Mouse (Mus musculus): Measurements from ENCODE around the gene Sema3e.

Gene Sema3e

GRCm38 (mm10) chr5:14025205-14026124 is at the start of gene Sema3e:
TSS of gene Sema3e (plus strand) at chr5:14025276.
- peak; percentile 25 for DNase-seq (ENCODE audit: low spot score)

- no peak for DNase-seq (ENCODE audit: low spot score)
Observed at GRCm38 (mm10) chr5:13977576-13977975, 47.5 kb upstream of the Sema3e start.

GRCm38 (mm10) chr5:13979156-13979555 is 45.9 kb upstream of the Sema3e start:
- no peak for DNase-seq (ENCODE audit: low spot score)

DNA sequence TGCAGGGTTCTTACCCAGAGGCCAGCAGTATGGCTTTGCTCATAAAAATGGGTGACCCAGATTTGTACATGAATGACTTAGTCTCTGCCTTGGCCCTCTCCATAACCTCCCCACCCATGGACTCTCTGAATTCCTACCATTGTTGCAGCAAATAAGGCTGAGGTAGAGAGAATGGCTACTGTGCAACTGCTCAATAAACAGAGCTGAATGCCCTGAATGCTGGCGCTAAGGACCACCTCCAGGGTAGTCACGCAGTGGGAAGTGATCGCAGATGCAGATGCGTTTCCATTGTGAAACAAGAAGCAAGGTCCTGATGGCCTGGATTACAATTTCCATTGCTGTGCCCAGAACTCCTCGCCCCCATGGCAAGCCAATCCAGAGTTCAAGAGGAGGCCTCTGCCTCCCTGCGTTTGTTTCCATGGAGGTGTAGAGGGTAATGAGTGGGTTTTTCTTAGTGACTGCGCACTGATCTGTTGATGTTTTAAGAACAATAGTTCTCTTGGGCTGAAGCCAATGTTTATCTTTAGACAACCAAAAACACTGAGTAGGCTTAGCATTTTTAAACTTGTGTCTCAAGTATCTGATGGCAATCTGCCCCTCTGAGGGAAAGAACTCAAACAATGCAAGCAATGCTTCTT is 42.5 kb upstream of the Sema3e start:
- DNase-seq (ENCODE audit: low spot score), result no peak

DNA sequence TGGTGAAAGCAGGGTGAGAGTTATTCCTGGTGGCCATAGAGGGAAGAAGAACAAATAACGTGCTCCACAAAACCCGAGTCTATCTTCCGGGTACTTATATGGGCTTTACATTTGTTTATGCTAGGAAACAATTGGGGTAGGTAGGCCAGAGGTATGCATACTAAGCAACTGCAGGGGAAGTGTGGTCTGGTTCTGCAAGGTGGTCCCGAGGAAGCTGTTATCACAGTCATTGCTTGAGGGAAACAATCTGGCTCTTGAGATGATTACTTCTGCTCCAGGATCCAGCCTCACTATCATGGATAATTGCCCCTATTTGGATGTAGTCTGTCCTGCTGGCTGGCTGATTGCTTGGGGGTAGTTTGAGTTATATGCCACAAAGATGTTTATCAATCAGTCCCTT is 41.5 kb upstream of the Sema3e start:
- no peak for DNase-seq (ENCODE audit: low spot score)

DNA sequence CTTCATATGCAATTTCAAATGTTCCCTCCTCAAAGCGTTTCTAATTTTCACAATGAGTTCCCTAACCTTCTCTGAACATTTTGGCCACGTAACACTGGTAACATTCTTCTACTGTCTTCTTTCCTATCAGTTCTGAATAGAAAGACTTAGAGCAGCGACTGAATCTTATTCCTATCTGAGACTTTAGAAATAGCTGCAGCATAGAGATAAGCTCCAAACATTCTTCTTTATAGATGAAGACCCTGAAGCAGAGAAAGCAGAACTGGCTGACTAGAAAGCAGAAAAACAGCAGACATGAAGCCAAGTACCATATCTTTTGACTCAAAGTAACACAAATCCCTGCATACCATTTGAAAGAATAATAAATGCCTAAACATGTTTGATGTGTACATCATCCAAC is 39.4 kb upstream of the Sema3e start:
- no peak for DNase-seq (ENCODE audit: low spot score)

DNA sequence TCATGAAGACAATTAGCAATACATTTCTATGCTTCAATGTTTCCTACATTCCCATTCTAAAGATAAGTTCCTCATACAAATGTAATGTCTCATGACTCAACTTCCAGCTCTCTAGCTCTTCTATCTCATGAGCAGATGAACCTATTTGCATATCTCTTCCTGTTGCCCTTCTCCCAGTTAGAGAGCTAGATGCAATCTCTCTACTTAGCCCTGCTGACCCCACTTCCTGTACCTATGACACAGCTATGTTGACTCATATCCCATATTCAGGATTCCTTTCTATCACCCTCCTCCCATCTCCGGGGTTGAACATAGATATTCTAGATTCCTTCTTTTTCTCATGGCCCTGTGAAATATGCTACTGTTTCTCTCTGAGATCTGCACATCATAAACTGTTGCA is 38.0 kb upstream of the Sema3e start:
- DNase-seq (ENCODE audit: low spot score), result no peak

- DNase-seq (ENCODE audit: low spot score), result no peak
Observed at GRCm38 (mm10) chr5:13988023-13988422, 37.1 kb upstream of the Sema3e start.

DNA sequence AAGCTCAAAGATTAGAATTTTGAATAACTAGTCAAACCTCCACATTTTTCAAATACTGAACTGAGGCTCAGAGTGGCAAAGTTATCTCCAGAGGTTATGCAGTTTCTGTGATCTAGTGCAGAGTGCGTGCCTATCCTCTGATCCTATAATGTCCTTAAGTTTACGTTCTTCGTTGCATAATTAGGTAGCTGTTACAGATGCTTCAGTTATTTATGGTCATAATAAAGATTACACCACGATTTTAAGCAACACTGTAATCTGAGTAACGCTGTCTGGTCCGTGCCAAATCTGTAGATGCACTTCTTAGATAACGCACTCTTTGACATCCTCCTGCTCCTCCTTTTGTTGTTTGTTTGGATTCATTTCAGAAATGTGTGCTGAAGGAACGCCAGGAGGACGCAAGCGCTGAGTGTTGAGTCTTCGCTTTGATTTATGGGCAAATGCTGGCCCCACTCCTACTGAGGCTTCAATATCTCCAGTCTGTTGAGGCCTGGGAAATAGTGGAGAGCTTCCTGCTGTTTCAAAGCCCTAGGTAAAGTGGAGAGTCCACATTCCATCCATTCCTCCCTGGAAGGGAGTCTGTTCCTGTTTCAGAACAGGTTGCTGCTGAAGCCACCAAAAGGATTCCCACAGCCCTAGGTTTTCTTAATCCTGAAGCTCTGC is 32.2 kb upstream of the Sema3e start:
- no peak for DNase-seq (ENCODE audit: low spot score)

- DNase-seq (ENCODE audit: low spot score), result no peak
Observed at GRCm38 (mm10) chr5:14028341-14028740, 3.3 kb downstream of the Sema3e start.

- DNase-seq (ENCODE audit: low spot score), result no peak
Observed at GRCm38 (mm10) chr5:14030796-14031195, 5.7 kb downstream of the Sema3e start.

DNA sequence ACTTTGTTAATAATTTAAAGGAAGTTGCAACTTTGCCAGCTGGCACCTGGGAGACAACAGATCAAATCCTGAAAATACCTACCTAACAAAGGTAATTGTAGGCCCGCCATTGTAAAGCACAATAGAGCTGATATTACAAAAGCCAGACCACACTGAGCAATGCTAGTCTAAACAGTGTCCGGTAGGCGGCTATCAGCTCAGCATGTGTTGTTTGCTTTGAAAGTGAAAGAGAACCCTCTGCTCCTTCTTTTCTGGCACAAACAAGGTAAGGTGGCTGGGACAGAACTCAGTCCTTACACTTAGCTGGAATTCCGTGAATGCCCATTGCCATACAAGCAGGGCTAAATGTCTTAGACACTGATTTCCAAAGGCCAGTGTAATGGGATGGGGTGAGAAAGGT is 7.0 kb downstream of the Sema3e start:
- no peak for DNase-seq (ENCODE audit: low spot score)

DNA sequence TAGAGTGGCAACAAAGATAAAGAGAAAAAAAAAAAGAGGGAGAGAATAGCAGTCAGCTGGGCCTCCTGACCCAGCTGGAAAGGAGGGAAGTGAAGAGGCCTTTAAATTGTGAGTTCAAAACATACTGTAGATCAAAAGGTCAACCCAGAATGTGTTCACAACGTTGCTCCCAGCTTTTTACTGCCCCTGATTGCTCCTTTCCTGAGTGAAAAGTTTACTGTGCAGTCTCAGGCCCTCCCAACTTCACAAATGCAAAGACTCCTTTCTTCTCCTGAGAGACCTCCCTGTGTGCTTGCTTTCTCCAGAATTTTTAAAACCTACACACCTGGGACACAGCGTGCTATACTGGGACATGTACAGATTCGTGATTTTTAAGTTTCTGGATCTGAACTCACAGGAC is 8.2 kb downstream of the Sema3e start:
- no peak for DNase-seq (ENCODE audit: low spot score)

- no peak for DNase-seq (ENCODE audit: low spot score)
Observed at GRCm38 (mm10) chr5:14038813-14039496, 13.9 kb downstream of the Sema3e start.

GRCm38 (mm10) chr5:14040208-14040607 is 15.1 kb downstream of the Sema3e start:
- DNase-seq (ENCODE audit: low spot score), result no peak

DNA sequence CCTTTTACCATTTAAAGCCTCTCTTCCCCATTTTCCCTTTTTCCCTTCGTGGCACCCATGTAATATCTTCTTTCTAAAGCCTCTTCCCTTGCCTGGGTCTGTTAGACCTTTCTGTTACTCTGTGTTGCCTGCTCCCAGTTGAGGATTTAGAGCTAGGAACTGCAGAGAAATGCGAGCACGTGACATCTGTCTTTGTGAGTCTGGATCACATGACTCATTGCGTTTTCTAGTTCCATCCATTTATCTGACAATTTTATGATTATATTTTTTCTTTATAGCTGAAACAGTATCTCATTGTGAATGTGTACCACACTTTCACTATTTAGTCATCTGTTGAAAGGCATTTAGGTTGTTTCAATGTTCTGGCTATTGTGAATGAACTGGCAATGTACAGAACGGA is 18.0 kb downstream of the Sema3e start:
- no peak for DNase-seq (ENCODE audit: low spot score)

DNA sequence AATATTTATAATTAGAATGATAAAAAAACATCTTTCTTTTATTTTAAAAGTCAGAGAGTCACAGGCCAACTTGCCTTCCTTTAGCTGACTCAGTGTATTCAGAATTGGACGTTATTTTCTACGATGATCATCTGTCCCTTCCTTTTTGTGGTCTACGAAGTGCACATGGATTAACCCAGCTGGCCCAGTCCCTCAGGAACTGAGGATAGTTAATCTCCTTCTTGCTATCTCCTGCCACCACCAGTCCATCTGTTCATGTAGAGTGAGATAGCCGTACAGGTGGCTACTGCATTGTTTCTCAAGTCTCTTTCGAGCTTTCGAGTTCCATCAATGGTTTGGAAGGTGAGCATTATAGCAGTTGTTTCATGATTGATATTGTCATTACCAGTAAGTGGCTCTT is 18.9 kb downstream of the Sema3e start:
- DNase-seq (ENCODE audit: low spot score), result no peak

DNA sequence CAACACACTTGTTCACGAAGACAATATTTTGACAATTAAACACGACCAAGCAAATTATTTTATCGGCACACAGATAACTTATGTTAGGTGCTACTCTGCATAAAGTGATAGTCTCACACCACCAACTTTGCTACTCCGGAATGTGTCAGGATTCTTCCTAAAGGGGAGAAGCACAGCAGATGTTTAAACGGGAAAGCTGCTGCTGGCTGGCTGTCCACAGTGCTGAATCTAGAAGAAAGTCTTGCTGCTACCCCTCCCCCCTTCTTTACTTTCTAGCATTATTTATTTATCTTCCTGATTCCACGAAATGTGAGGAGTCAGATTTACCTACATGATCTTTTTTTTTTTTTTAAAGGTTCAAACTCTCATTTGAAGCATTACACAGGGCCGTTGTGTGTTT is 23.6 kb downstream of the Sema3e start:
- no peak for DNase-seq (ENCODE audit: low spot score)

DNA sequence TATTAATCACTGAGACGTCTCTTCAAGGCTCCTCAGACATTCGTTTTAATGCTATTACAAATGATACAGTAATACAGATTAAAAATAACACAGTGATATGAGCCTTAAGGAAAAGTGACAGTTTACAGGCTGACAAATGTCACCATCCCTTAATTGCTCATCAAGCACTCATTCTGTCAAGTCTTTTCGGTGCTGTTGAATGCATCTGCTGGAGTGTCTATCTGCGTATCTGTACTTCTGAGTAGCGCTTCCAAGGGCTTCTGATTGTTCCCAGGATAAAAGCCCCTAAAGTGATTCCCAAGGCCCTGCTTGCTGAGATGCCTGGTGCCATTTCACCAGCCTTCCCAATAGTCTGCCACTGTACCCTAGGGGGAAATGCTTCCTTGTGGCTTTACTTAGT is 29.4 kb downstream of the Sema3e start:
- DNase-seq (ENCODE audit: low spot score), result no peak

DNA sequence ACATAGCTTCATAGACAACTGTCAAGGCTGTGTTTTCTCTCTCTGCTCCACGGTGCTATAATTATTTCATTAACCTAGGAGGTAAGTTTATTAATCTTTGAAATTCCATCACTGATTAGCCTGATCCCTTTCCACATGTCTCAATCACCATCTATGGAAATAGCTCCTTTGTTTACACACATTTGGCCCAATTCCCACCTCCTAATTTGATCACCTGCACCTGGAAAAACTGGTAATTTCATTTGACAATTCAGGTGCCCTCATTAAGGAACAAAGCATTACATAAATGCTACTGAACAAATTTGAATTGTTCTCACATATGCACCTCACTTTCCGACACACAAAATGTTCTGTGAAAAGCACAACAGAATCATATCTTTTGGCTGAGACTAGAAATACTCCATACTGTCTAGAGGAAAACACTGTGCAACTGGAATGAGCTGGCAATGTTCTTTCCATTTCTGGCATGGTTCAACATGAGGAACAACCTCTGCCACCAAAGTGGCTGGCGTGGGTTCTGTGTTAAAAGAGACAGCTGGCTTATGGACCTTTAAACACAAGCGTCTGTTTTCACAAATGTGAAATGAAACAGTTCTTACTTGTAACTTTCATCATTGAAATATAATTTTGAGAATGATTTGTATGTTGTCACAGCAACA is 34.9 kb downstream of the Sema3e start:
- peak; percentile 7 for DNase-seq (ENCODE audit: low spot score)

GRCm38 (mm10) chr5:14062918-14063481 is 37.9 kb downstream of the Sema3e start:
- DNase-seq (ENCODE audit: low spot score), result no peak

- no peak for DNase-seq (ENCODE audit: low spot score)
Observed at GRCm38 (mm10) chr5:14073152-14073551, 48.1 kb downstream of the Sema3e start.
